Mouse (Mus musculus): ENCODE measurements at regions not wholly inside any gene's neighbourhood (a gene's known extent, or its start where the extent isn't known, plus 50 kb on each side); places are given as distances from the start of the nearest gene placed in this dataset.

DNA sequence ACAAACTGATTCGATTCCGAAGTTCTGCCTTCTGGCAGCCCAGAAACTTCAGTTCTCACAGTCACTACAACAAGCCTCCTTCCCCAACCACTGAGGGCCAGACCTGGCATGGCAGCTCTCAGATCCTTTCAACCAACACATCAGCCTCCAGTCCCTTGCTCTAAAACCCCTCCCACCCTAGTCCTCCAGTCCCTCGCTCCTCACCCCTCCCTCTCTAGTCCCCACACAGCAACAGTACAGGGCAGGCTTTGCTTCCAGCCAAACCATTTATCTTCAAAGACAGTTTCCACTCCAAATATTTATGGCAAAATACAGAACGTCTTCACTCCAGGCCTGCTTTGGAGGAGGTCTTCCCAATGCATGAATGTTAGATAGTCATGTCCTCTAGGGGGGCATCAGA is 147.9 kb downstream of the Bcl11b start:
- peaks cover 7% of the 10 kb centered on the region for H3K4me1 ChIP-seq (ENCODE audit: control insufficient read depth, insufficient read depth, low read length)
- no peak overlapping the region for H3K27ac ChIP-seq (ENCODE audit: low read length)
- ATAC-seq (ENCODE audit: insufficient number of reproducible peaks, insufficient read depth, low FRiP score, low read depth): no peak
- H3K27me3 ChIP-seq (ENCODE audit: control insufficient read depth, insufficient read depth, low read length): no peaks in the 10 kb centered on the region
- no peak overlapping the region for H3K4me2 ChIP-seq (replicated peaks; ENCODE audit: low read depth, low read length)
- no peak overlapping the region for H3K4me3 ChIP-seq (ENCODE audit: low read depth, low read length)
- H3K36me3 ChIP-seq (ENCODE audit: control insufficient read depth, insufficient read depth, low read length): no peaks in the 10 kb centered on the region
- 51% methylated on average over 4 of the region's 4 CpGs for WGBS
- no peaks in the 10 kb centered on the region for H3K9me3 ChIP-seq (ENCODE audit: control insufficient read depth, low read depth, low read length)
- no peak overlapping the region for H3K9ac ChIP-seq (replicated peaks; ENCODE audit: low read depth, low read length)

- peak; percentile 64 for ATAC-seq (ENCODE audit: insufficient number of reproducible peaks, insufficient read depth, low FRiP score, low read depth)
- 47% methylated on average over 6 of the region's 6 CpGs for WGBS
- Histone ChIP-seq H3K27me3 (ENCODE audit: control insufficient read depth, insufficient read depth, low read length) (no peaks in the 10 kb centered on the region), H3K36me3 (ENCODE audit: control insufficient read depth, insufficient read depth, low read length) (no peaks in the 10 kb centered on the region), H3K9ac (replicated peaks; ENCODE audit: low read depth, low read length) (no peak overlapping the region), H3K4me2 (replicated peaks; ENCODE audit: low read depth, low read length) (no peak overlapping the region), H3K4me1 (ENCODE audit: control insufficient read depth, insufficient read depth, low read length) (peaks cover 7% of the 10 kb centered on the region), H3K4me3 (ENCODE audit: low read depth, low read length) (no peak overlapping the region), H3K9me3 (ENCODE audit: control insufficient read depth, low read depth, low read length) (no peaks in the 10 kb centered on the region), H3K27ac (ENCODE audit: low read length) (no peak overlapping the region)
Measured at GRCm38 (mm10) chr12:107856421-107857043, 146.9 kb downstream of the Bcl11b start.

DNA sequence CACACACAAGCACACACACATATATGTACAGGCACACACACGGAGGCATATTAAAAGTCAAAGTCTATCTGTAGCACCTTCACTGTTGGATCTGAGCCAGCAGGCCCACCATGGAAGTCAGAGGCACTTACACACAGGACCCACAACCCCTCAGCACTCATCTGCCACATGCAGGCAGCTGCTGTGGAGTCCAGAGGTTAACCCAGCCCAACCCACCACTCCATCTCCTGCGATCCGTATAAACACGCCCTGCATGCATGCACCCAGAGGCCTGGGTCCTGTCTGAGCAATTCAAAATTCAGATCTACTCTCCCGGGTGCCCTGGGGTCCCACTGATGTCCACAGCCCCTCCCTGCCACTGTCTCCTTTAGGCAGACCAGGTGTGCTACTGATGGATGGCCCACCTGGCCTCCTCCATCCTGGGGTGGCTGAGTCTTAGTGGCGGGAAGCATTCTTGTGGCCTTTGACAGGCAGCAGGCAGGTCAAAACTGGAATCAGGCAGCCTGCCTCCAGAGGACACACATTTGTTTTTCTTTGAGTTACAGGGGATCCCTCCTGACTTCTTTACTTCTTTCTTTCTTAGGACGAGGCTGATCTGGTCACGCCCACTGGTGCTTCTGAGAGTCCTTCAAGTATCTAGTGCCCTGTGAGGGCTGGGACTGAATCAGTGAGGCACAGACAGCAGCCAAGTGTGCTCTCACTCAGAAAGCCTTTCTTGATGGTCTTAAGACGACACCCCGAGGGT is 144.7 kb downstream of the Bcl11b start:
- Histone ChIP-seq H3K4me1 (ENCODE audit: control insufficient read depth, insufficient read depth, low read length) (peaks cover 7% of the 10 kb centered on the region), H3K4me3 (ENCODE audit: low read depth, low read length) (no peak overlapping the region), H3K36me3 (ENCODE audit: control insufficient read depth, insufficient read depth, low read length) (no peaks in the 10 kb centered on the region), H3K27me3 (ENCODE audit: control insufficient read depth, insufficient read depth, low read length) (no peaks in the 10 kb centered on the region), H3K4me2 (replicated peaks; ENCODE audit: low read depth, low read length) (no peak overlapping the region), H3K27ac (ENCODE audit: low read length) (no peak overlapping the region), H3K9me3 (ENCODE audit: control insufficient read depth, low read depth, low read length) (no peaks in the 10 kb centered on the region), H3K9ac (replicated peaks; ENCODE audit: low read depth, low read length) (no peak overlapping the region)
- ATAC-seq (ENCODE audit: insufficient number of reproducible peaks, insufficient read depth, low FRiP score, low read depth): 0 out of 2 replicates have a peak, but pooled peaks have one; percentile 33
- WGBS: 44% methylated on average over 10 of the region's 10 CpGs

- Histone ChIP-seq H3K4me3 (ENCODE audit: low read depth, low read length) (no peak overlapping the region), H3K9me3 (ENCODE audit: control insufficient read depth, low read depth, low read length) (no peaks in the 10 kb centered on the region), H3K27ac (ENCODE audit: low read length) (no peak overlapping the region), H3K4me1 (ENCODE audit: control insufficient read depth, insufficient read depth, low read length) (peaks cover 7% of the 10 kb centered on the region), H3K36me3 (ENCODE audit: control insufficient read depth, insufficient read depth, low read length) (no peaks in the 10 kb centered on the region), H3K4me2 (replicated peaks; ENCODE audit: low read depth, low read length) (no peak overlapping the region), H3K27me3 (ENCODE audit: control insufficient read depth, insufficient read depth, low read length) (no peaks in the 10 kb centered on the region), H3K9ac (replicated peaks; ENCODE audit: low read depth, low read length) (no peak overlapping the region)
- no peak for ATAC-seq (ENCODE audit: insufficient number of reproducible peaks, insufficient read depth, low FRiP score, low read depth)
- 30% methylated on average over 8 of the region's 8 CpGs for WGBS
Measured at GRCm38 (mm10) chr12:107859750-107860149, 143.7 kb downstream of the Bcl11b start.

DNA sequence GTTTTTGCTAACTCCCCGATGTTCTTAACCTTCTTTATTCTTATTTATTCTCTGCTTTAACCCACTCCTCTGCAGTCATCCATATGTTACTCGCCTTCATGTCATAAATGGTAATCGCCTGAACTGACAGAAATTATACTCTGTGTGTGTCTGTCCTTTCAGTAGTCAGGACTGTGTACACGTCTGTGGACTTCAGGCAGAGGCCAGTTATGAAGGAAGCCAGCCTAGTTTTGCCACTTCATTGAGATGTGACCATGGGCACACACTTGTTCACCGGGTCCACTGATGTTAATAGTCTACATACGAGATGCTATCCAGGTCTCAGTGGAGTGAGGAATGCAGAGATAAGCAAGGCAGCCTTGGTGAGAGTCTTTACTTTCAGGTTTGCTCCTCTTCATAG is 143.0 kb downstream of the Bcl11b start:
- Histone ChIP-seq H3K27ac (ENCODE audit: low read length) (no peak overlapping the region), H3K4me2 (replicated peaks; ENCODE audit: low read depth, low read length) (no peak overlapping the region), H3K36me3 (ENCODE audit: control insufficient read depth, insufficient read depth, low read length) (no peaks in the 10 kb centered on the region), H3K9ac (replicated peaks; ENCODE audit: low read depth, low read length) (no peak overlapping the region), H3K27me3 (ENCODE audit: control insufficient read depth, insufficient read depth, low read length) (no peaks in the 10 kb centered on the region), H3K4me1 (ENCODE audit: control insufficient read depth, insufficient read depth, low read length) (peaks cover 7% of the 10 kb centered on the region), H3K4me3 (ENCODE audit: low read depth, low read length) (no peak overlapping the region), H3K9me3 (ENCODE audit: control insufficient read depth, low read depth, low read length) (no peaks in the 10 kb centered on the region)
- ATAC-seq (ENCODE audit: insufficient number of reproducible peaks, insufficient read depth, low FRiP score, low read depth): no peak
- WGBS: 72% methylated on average over 6 of the region's 6 CpGs

Data from stomach, embryonic 14.5 days (tissue).